Comparison of ENCODE assay signal across 16 mouse cellular contexts in the genomic region with DNA sequence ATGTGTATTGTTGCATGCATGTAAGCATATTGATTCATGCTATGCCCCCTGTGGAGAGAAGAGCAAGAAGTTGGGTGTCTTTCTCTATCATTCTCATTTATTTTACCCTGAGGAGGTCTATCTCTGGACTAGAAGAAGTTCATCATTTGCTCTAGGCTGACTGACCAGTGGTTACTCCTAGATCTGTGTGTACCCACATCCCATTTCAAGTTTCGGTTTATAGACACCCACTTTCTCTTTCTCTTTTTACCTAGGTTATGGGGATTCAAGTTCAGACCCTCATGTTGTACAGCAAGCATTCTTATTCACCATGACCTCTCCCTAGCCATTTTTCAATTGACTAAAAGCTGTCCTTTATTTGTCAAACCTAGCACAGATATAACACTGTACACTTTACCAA. TPM values are rescaled to one million over a fixed set of nuclear protein-coding genes. Genes with fewer than 3 reads are reported as not detected.
"Had no signal": no experiment of that assay in that cellular context is flagged by ENCODE, and none has a peak within 500 bp of the region (broad histone marks: within the 10 kb centered on the region; RNA-seq: fewer than 3 reads in every experiment).

No protein-coding gene starts in this region.

- H3K36me3 ChIP-seq: midbrain, embryonic 10.5 days; midbrain, embryonic 12.5 days; midbrain, embryonic 15.5 days; neural tube, embryonic 12.5 days; stomach, embryonic 15.5 days had no signal

- ATAC-seq: midbrain, embryonic 15.5 days had no signal

- H3K4me3 ChIP-seq: midbrain, embryonic 10.5 days; midbrain, embryonic 12.5 days; midbrain, embryonic 15.5 days; neural tube, embryonic 12.5 days; stomach, embryonic 15.5 days had no signal

- DNase-seq: lung, adult 18-20 months; lung, embryonic 14.5 days; lung, postnatal 10 days; lung, postnatal 4 days; right cerebral cortex, postnatal 14 days; thymus, adult 2 months; thymus, postnatal 14 days; thymus, postnatal 4 days had no signal

- H3K27ac ChIP-seq: liver, embryonic 14.5 days; midbrain, embryonic 10.5 days; midbrain, embryonic 12.5 days; midbrain, embryonic 15.5 days; neural tube, embryonic 12.5 days; stomach, embryonic 15.5 days; stomach, postnatal 0 days had no signal

- H3K4me2 ChIP-seq: lung, embryonic 14.5 days; midbrain, embryonic 12.5 days; midbrain, embryonic 15.5 days; neural tube, embryonic 12.5 days; stomach, embryonic 15.5 days had no signal

- H3K4me1 ChIP-seq: midbrain, embryonic 10.5 days; midbrain, embryonic 12.5 days; midbrain, embryonic 15.5 days; neural tube, embryonic 12.5 days; stomach, embryonic 15.5 days had no signal

- H3K9ac ChIP-seq: liver, embryonic 14.5 days; lung, embryonic 14.5 days; midbrain, embryonic 12.5 days; midbrain, embryonic 15.5 days; neural tube, embryonic 12.5 days; stomach, embryonic 15.5 days had no signal

- H3K27me3 ChIP-seq: midbrain, embryonic 12.5 days; midbrain, embryonic 15.5 days; neural tube, embryonic 12.5 days; stomach, embryonic 15.5 days had no signal

- H3K9me3 ChIP-seq: midbrain, embryonic 10.5 days; midbrain, embryonic 12.5 days; midbrain, embryonic 15.5 days; neural tube, embryonic 12.5 days; stomach, embryonic 15.5 days had no signal

RNA-seq across cellular contexts. Expression of a gene that starts 44.4 kb away (rescaled TPM):
- total RNA-seq: neutrophil, adult 5-6 weeks had no signal
